Mouse (Mus musculus) limb, embryonic 15.5 days (tissue): ENCODE measurements around the gene Fga. TPM values are rescaled to one million over a fixed set of nuclear protein-coding genes. Genes with fewer than 3 reads are reported as not detected.

Source experiments
- ATAC-seq: fragments of 200-750 bp; cut with Nextera tagmentation; 2 replicates; pipeline ENCODE4 v1.8.0; 2017; ENCODE audit warnings: low read depth, moderate TSS enrichment; ENCODE audit not compliant: insufficient number of reproducible peaks, low FRiP score, low TSS enrichment
- H3K27ac ChIP-seq: fragments of 300-500 bp; sonication (generic); 2 replicates; pipeline ENCODE4 v1.5.1; 2015; ENCODE audit warnings: moderate library complexity, mild to moderate bottlenecking, inconsistent platforms
- H3K27me3 ChIP-seq: fragments of 300-500 bp; sonication (generic); 2 replicates; pipeline ENCODE4 v1.6.1; 2015; ENCODE audit warnings: inconsistent platforms
- H3K36me3 ChIP-seq: fragments of 300-500 bp; sonication (generic); 2 replicates; pipeline ENCODE4 v1.6.1; 2015; ENCODE audit warnings: inconsistent platforms
- H3K4me1 ChIP-seq: fragments of 300-500 bp; sonication (generic); 2 replicates; pipeline ENCODE4 v1.6.1; 2015; ENCODE audit warnings: inconsistent platforms
- H3K4me2 ChIP-seq: fragments of 300-500 bp; sonication (generic); 2 replicates; pipeline ENCODE4 v1.6.1; 2015; ENCODE audit warnings: mild to moderate bottlenecking, inconsistent platforms
- H3K4me3 ChIP-seq: fragments of 300-500 bp; sonication (generic); 2 replicates; pipeline ENCODE4 v1.5.1; 2015; ENCODE audit warnings: mild to moderate bottlenecking, inconsistent platforms
- H3K9ac ChIP-seq: fragments of 300-500 bp; sonication (generic); 2 replicates; pipeline ENCODE4 v1.6.1; 2015; ENCODE audit warnings: inconsistent platforms
- H3K9me3 ChIP-seq: fragments of 300-500 bp; sonication (generic); 2 replicates; pipeline ENCODE4 v1.6.1; 2016; ENCODE audit warnings: inconsistent platforms
- WGBS: fragments of 180-500 bp; shearing (Covaris S2); methylation state at CpG from one replicate; pipeline ENCODE4 v1.1.7; 2015; 5-methylcytosine and 5-hydroxymethylcytosine counted together
- polyA plus RNA-seq: library from polyadenylated mRNA; unstranded; fragments of >200 nt; fragmentation: Nextera tagmentation; extraction: Ambion mirVana; gene quantifications from 2 replicates; pipeline ENCODE4 v1.2.1, GENCODE M21; 2015

Gene Fga
- polyA plus RNA-seq, 1 experiment from 2014 or later, result 2.5 TPM

GRCm38 (mm10) chr3:83004801-83005200 is 21.1 kb upstream of the Fga start:
- no peak overlapping the region for H3K9ac ChIP-seq
- H3K27ac ChIP-seq, result no peak overlapping the region
- ATAC-seq, result no peak
- peaks cover 1% of the 10 kb centered on the region; the same call in 1 of the 2 replicates for H3K4me1 ChIP-seq
- no peaks in the 10 kb centered on the region for H3K27me3 ChIP-seq
- no peak overlapping the region for H3K4me3 ChIP-seq
- WGBS, result 92% methylated on average over 7 of the region's 7 CpGs
- H3K36me3 ChIP-seq, result no peaks in the 10 kb centered on the region
- no peak overlapping the region for H3K4me2 ChIP-seq
- no peaks in the 10 kb centered on the region for H3K9me3 ChIP-seq

GRCm38 (mm10) chr3:83007557-83007956 is 18.3 kb upstream of the Fga start, which contains the start of gene Fgg:
Gene Fgg (plus strand): TSS chr3:83007724.
- Histone ChIP-seq H3K27ac (no peak within 1 kb of the TSS), H3K4me1 (no peaks in the 10 kb centered on the region), H3K4me3 (no peak within 1 kb of the TSS), H3K9me3 (no peaks in the 10 kb centered on the region), H3K27me3 (no peaks in the 10 kb centered on the region), H3K4me2 (no peak within 1 kb of the TSS), H3K9ac (no peak within 1 kb of the TSS), H3K36me3 (no peaks in the 10 kb centered on the region)
- 39% methylated on average over 7 of the region's 7 CpGs for WGBS
- no peak for ATAC-seq

GRCm38 (mm10) chr3:83010291-83010690 is 15.6 kb upstream of the Fga start:
- H3K4me3 ChIP-seq, result no peak overlapping the region
- no peaks in the 10 kb centered on the region for H3K36me3 ChIP-seq
- no peak for ATAC-seq
- H3K9ac ChIP-seq, result no peak overlapping the region
- no peaks in the 10 kb centered on the region for H3K4me1 ChIP-seq
- WGBS, result 70% methylated on average over 11 of the region's 11 CpGs
- H3K27me3 ChIP-seq, result no peaks in the 10 kb centered on the region
- no peak overlapping the region for H3K27ac ChIP-seq
- H3K9me3 ChIP-seq, result no peaks in the 10 kb centered on the region
- no peak overlapping the region for H3K4me2 ChIP-seq

GRCm38 (mm10) chr3:83011136-83011535 is 14.7 kb upstream of the Fga start:
- H3K4me2 ChIP-seq, result no peak overlapping the region
- H3K4me1 ChIP-seq, result no peaks in the 10 kb centered on the region
- 90% methylated on average over 4 of the region's 4 CpGs for WGBS
- no peaks in the 10 kb centered on the region for H3K9me3 ChIP-seq
- no peak overlapping the region for H3K27ac ChIP-seq
- H3K36me3 ChIP-seq, result no peaks in the 10 kb centered on the region
- H3K27me3 ChIP-seq, result no peaks in the 10 kb centered on the region
- no peak overlapping the region for H3K9ac ChIP-seq
- no peak for ATAC-seq
- no peak overlapping the region for H3K4me3 ChIP-seq

- Histone ChIP-seq H3K9me3 (no peaks in the 10 kb centered on the region), H3K27ac (no peak overlapping the region), H3K4me1 (no peaks in the 10 kb centered on the region), H3K4me3 (no peak overlapping the region), H3K4me2 (no peak overlapping the region), H3K9ac (no peak overlapping the region), H3K27me3 (no peaks in the 10 kb centered on the region), H3K36me3 (no peaks in the 10 kb centered on the region)
- WGBS, result 48% methylated on average over 4 of the region's 4 CpGs
- no peak for ATAC-seq
Observed at GRCm38 (mm10) chr3:83011565-83011964, 14.3 kb upstream of the Fga start.

- Histone ChIP-seq H3K4me1 (no peaks in the 10 kb centered on the region), H3K9ac (no peak overlapping the region), H3K27me3 (no peaks in the 10 kb centered on the region), H3K4me3 (no peak overlapping the region), H3K27ac (no peak overlapping the region), H3K36me3 (no peaks in the 10 kb centered on the region), H3K9me3 (no peaks in the 10 kb centered on the region), H3K4me2 (no peak overlapping the region)
- WGBS, result 91% methylated on average over 19 of the region's 19 CpGs
- ATAC-seq, result no peak
Observed at GRCm38 (mm10) chr3:83012636-83013035, 13.2 kb upstream of the Fga start.

- 86% methylated on average over 10 of the region's 10 CpGs for WGBS
- H3K4me2 ChIP-seq, result no peak overlapping the region
Observed at GRCm38 (mm10) chr3:83013951-83014350, 11.9 kb upstream of the Fga start.

GRCm38 (mm10) chr3:83016236-83016635 is 9.6 kb upstream of the Fga start:
- Histone ChIP-seq H3K9me3 (no peaks in the 10 kb centered on the region), H3K4me2 (no peak overlapping the region), H3K27ac (no peak overlapping the region), H3K9ac (no peak overlapping the region), H3K4me3 (no peak overlapping the region), H3K4me1 (no peaks in the 10 kb centered on the region), H3K27me3 (no peaks in the 10 kb centered on the region), H3K36me3 (no peaks in the 10 kb centered on the region)
- no peak for ATAC-seq
- 79% methylated on average over 1 of the region's 1 CpGs for WGBS

More at GRCm38 (mm10) chr3:83013951-83014350, 11.9 kb upstream of the Fga start:
- no peak for ATAC-seq
- Histone ChIP-seq H3K27ac (no peak overlapping the region), H3K4me3 (no peak overlapping the region), H3K9me3 (no peaks in the 10 kb centered on the region), H3K9ac (no peak overlapping the region), H3K27me3 (no peaks in the 10 kb centered on the region), H3K4me1 (no peaks in the 10 kb centered on the region), H3K36me3 (no peaks in the 10 kb centered on the region)

- Histone ChIP-seq H3K4me2 (no peak overlapping the region), H3K36me3 (no peaks in the 10 kb centered on the region), H3K4me1 (no peaks in the 10 kb centered on the region), H3K27ac (no peak overlapping the region), H3K9me3 (no peaks in the 10 kb centered on the region), H3K9ac (no peak overlapping the region), H3K4me3 (no peak overlapping the region), H3K27me3 (no peaks in the 10 kb centered on the region)
- ATAC-seq, result no peak
- 83% methylated on average over 2 of the region's 2 CpGs for WGBS
Observed at GRCm38 (mm10) chr3:83020387-83020786, 5.5 kb upstream of the Fga start.

- Histone ChIP-seq H3K27me3 (no peaks in the 10 kb centered on the region), H3K4me3 (no peak overlapping the region), H3K4me2 (no peak overlapping the region), H3K9ac (no peak overlapping the region), H3K9me3 (no peaks in the 10 kb centered on the region), H3K36me3 (no peaks in the 10 kb centered on the region), H3K27ac (no peak overlapping the region), H3K4me1 (no peaks in the 10 kb centered on the region)
- ATAC-seq, result no peak
- 90% methylated on average over 5 of the region's 5 CpGs for WGBS
Observed at GRCm38 (mm10) chr3:83021176-83021575, 4.7 kb upstream of the Fga start.

GRCm38 (mm10) chr3:83025036-83025435 is 840 bp upstream of the Fga start:
- Histone ChIP-seq H3K36me3 (no peaks in the 10 kb centered on the region), H3K4me2 (no peak overlapping the region), H3K9me3 (no peaks in the 10 kb centered on the region), H3K27ac (no peak overlapping the region), H3K27me3 (no peaks in the 10 kb centered on the region), H3K9ac (no peak overlapping the region), H3K4me3 (no peak overlapping the region), H3K4me1 (no peaks in the 10 kb centered on the region)
- ATAC-seq, result no peak
- 80% methylated on average over 6 of the region's 6 CpGs for WGBS

GRCm38 (mm10) chr3:83027546-83028251 is 1.8 kb downstream of the Fga start:
- 88% methylated on average over 9 of the region's 9 CpGs for WGBS
- Histone ChIP-seq H3K4me3 (no peak overlapping the region), H3K9ac (no peak overlapping the region), H3K36me3 (no peaks in the 10 kb centered on the region), H3K4me1 (no peaks in the 10 kb centered on the region), H3K27me3 (no peaks in the 10 kb centered on the region), H3K9me3 (no peaks in the 10 kb centered on the region), H3K4me2 (no peak overlapping the region), H3K27ac (no peak overlapping the region)
- no peak for ATAC-seq

GRCm38 (mm10) chr3:83030331-83030730 is 4.5 kb downstream of the Fga start:
- Histone ChIP-seq H3K36me3 (no peaks in the 10 kb centered on the region), H3K27me3 (no peaks in the 10 kb centered on the region)

More at GRCm38 (mm10) chr3:83030331-83030730, 4.5 kb downstream of the Fga start:
- Histone ChIP-seq H3K27ac (no peak overlapping the region), H3K4me2 (no peak overlapping the region), H3K9ac (no peak overlapping the region), H3K9me3 (no peaks in the 10 kb centered on the region), H3K4me1 (no peaks in the 10 kb centered on the region), H3K4me3 (no peak overlapping the region)
- 86% methylated on average over 4 of the region's 4 CpGs for WGBS
- no peak for ATAC-seq
